Mouse (Mus musculus): ENCODE measurements around the gene Rhbdd1. TPM values are rescaled to one million over a fixed set of nuclear protein-coding genes. Genes with fewer than 3 reads are reported as not detected.

Gene Rhbdd1
- polyA plus RNA-seq, 1 experiment from 2014 or later: 5.9 TPM

DNA sequence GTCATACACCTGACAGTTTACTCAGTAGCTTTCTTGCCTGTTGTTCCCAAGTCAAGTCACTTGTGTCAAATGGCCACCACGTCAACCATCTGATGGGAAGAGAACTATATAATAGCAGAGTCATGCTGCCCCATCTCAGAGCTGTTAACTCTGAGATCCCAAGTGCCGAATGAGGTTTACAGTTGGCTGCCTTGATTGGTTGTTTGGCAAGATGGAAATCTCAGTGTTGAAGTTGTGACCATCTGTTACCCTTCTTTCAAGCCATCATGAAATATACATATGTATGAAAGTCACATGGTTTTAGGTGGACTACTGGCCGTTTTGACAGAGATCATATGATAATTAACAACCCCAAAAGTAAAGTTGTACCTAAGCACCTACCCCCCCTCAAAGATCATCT lies 121.0 kb downstream of the Rhbdd1 start:
- no peak for TF ChIP-seq EP300 (IDR thresholded peaks at IDR 0.05; ENCODE audit: low read depth)
- TF ChIP-seq CTCF (IDR thresholded peaks at IDR 0.05; ENCODE audit: low read depth): no peak
- ATAC-seq: no peak

DNA sequence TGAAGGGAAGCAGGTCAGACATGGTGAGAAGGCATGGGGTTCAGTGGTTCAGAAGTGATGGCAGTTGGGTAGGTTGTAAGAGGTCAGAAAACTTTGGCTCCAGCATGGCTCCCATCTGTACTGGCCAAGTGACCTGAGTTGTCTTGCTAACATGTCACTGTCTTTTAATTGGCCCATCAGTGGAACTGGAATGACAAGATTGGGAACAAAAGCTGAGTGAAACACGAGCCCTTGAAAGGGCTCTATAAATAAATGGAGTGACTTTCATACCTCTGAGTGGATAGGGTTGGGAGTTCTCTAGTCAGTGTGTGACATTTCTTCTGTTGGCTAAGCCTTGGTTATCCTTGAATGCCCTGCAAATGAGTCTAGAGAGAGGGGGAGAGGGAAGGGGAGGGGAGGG lies 123.9 kb downstream of the Rhbdd1 start:
- no peaks in the 10 kb centered on the region for H3K4me1 ChIP-seq (ENCODE audit: insufficient read depth)
- H3K4me2 ChIP-seq (ENCODE audit: low read depth, low read length): no peak overlapping the region
- H3K9me3 ChIP-seq (ENCODE audit: low read length): no peaks in the 10 kb centered on the region
- no peaks in the 10 kb centered on the region for H3K27me3 ChIP-seq (ENCODE audit: insufficient read depth, low read length)
- TF ChIP-seq CTCF (IDR thresholded peaks at IDR 0.05; ENCODE audit: low read depth) (no peak), EP300 (IDR thresholded peaks at IDR 0.05; ENCODE audit: low read depth) (no peak)
- H3K9ac ChIP-seq (replicated peaks): no peak overlapping the region
- ATAC-seq: no peak
- no peaks in the 10 kb centered on the region for H3K36me3 ChIP-seq (replicated peaks; ENCODE audit: insufficient read depth, low read length)
- H3K4me3 ChIP-seq (ENCODE audit: low read depth, low read length): no peak overlapping the region
- WGBS (ENCODE audit: insufficient replicate concordance): 86% methylated on average over 1 of the region's 1 CpGs
- H3K27ac ChIP-seq (ENCODE audit: low read depth): no peak overlapping the region
- DNase-seq: no peak

More for the DNA sequence above, 121.0 kb downstream of the Rhbdd1 start:
- no peaks in the 10 kb centered on the region for H3K9me3 ChIP-seq (ENCODE audit: low read length)
- H3K4me1 ChIP-seq (ENCODE audit: insufficient read depth): no peaks in the 10 kb centered on the region
- 81% methylated on average over 3 of the region's 3 CpGs for WGBS (ENCODE audit: insufficient replicate concordance)
- no peak overlapping the region for H3K4me3 ChIP-seq (ENCODE audit: low read depth, low read length)
- H3K36me3 ChIP-seq (replicated peaks; ENCODE audit: insufficient read depth, low read length): no peaks in the 10 kb centered on the region
- H3K9ac ChIP-seq (replicated peaks): no peak overlapping the region
- no peak for DNase-seq
- no peak overlapping the region for H3K4me2 ChIP-seq (ENCODE audit: low read depth, low read length)
- H3K27ac ChIP-seq (ENCODE audit: low read depth): no peak overlapping the region
- H3K27me3 ChIP-seq (ENCODE audit: insufficient read depth, low read length): no peaks in the 10 kb centered on the region

DNA sequence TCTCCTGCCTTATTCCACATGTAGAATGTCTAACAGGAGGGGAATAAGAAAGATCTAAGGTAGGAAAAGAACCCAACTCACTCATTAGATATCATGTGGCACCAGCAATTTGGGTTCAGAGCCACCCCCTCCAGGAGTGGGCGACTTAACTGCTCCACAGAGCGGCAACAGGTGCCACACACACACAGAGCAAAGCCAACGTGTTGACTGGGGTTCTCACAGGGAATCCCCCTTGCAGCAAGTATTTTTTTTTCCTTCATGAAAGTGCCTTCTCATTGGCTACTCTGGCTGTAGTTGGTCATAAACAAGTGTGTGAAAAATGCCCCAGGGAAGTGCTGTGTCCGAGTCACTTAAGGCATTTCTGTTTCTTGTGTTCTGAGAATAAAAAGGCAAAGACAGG lies 127.3 kb downstream of the Rhbdd1 start:
- no peak for ATAC-seq
- Histone ChIP-seq H3K36me3 (replicated peaks; ENCODE audit: insufficient read depth, low read length) (no peaks in the 10 kb centered on the region), H3K4me2 (ENCODE audit: low read depth, low read length) (no peak overlapping the region), H3K9me3 (ENCODE audit: low read length) (no peaks in the 10 kb centered on the region), H3K27me3 (ENCODE audit: insufficient read depth, low read length) (no peaks in the 10 kb centered on the region), H3K27ac (ENCODE audit: low read depth) (no peak overlapping the region), H3K4me1 (ENCODE audit: insufficient read depth) (no peaks in the 10 kb centered on the region), H3K4me3 (ENCODE audit: low read depth, low read length) (no peak overlapping the region), H3K9ac (replicated peaks) (no peak overlapping the region)
- 69% methylated on average over 4 of the region's 4 CpGs for WGBS (ENCODE audit: insufficient replicate concordance)
- no peak for DNase-seq
- TF ChIP-seq CTCF (IDR thresholded peaks at IDR 0.05; ENCODE audit: low read depth): no peak
- TF ChIP-seq EP300 (IDR thresholded peaks at IDR 0.05; ENCODE audit: low read depth): no peak

DNA sequence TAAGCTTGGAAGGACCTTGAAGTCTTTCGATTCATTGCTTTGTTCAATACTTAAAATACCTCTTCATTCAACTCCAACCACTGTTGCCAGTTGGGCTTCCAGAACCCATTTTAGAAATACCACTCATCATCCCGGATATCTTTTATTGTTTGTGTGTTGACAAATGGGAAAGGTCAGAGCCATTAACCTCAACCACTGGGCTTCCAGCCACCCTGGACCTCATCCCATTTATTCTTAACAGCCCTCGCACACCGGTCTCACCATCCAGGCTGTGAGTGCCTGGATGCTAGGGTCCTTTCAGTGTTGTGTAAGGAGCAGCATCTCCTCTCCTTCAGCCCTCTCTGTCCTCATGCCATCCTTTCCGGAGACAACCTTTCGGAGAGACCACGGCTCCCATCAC lies 129.8 kb downstream of the Rhbdd1 start:
- H3K27me3 ChIP-seq (ENCODE audit: insufficient read depth, low read length): no peaks in the 10 kb centered on the region
- H3K4me3 ChIP-seq (ENCODE audit: low read depth, low read length): no peak overlapping the region
- H3K9ac ChIP-seq (replicated peaks): no peak overlapping the region
- H3K4me2 ChIP-seq (ENCODE audit: low read depth, low read length): no peak overlapping the region
- H3K9me3 ChIP-seq (ENCODE audit: low read length): no peaks in the 10 kb centered on the region
- TF ChIP-seq CTCF (IDR thresholded peaks at IDR 0.05; ENCODE audit: low read depth) (no peak), EP300 (IDR thresholded peaks at IDR 0.05; ENCODE audit: low read depth) (no peak)
- no peaks in the 10 kb centered on the region for H3K4me1 ChIP-seq (ENCODE audit: insufficient read depth)
- no peaks in the 10 kb centered on the region for H3K36me3 ChIP-seq (replicated peaks; ENCODE audit: insufficient read depth, low read length)
- no peak overlapping the region for H3K27ac ChIP-seq (ENCODE audit: low read depth)
- 87% methylated on average over 7 of the region's 7 CpGs for WGBS (ENCODE audit: insufficient replicate concordance)
- ATAC-seq: no peak
- DNase-seq: no peak

DNA sequence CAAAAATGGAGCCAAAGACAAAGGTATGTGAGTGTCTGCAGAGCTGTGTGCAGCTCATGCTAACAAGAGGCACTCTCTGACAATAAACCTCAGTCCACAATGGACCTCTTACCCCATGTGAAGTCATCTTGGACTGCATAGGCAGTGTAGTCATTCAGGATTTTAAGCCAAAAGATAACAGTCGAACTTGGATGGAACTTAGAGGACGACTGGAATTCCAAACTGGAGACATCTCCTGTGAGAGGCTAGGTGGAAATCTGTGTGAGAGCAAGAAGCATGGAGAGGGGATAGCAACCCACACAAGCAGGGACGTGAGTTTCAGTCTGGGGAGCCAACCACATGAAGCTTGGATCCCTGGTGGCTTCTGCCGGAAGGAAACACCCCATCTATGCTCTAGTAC lies 133.6 kb downstream of the Rhbdd1 start:
- no peak overlapping the region for H3K9ac ChIP-seq (replicated peaks)
- TF ChIP-seq CTCF (IDR thresholded peaks at IDR 0.05; ENCODE audit: low read depth) (no peak), EP300 (IDR thresholded peaks at IDR 0.05; ENCODE audit: low read depth) (no peak)
- H3K27ac ChIP-seq (ENCODE audit: low read depth): no peak overlapping the region
- 73% methylated on average over 4 of the region's 4 CpGs for WGBS (ENCODE audit: insufficient replicate concordance)
- H3K4me2 ChIP-seq (ENCODE audit: low read depth, low read length): no peak overlapping the region
- no peaks in the 10 kb centered on the region for H3K36me3 ChIP-seq (replicated peaks; ENCODE audit: insufficient read depth, low read length)
- ATAC-seq (no peak), DNase-seq (no peak)
- H3K9me3 ChIP-seq (ENCODE audit: low read length): no peaks in the 10 kb centered on the region
- H3K4me1 ChIP-seq (ENCODE audit: insufficient read depth): no peaks in the 10 kb centered on the region
- no peak overlapping the region for H3K4me3 ChIP-seq (ENCODE audit: low read depth, low read length)
- no peaks in the 10 kb centered on the region for H3K27me3 ChIP-seq (ENCODE audit: insufficient read depth, low read length)

DNA sequence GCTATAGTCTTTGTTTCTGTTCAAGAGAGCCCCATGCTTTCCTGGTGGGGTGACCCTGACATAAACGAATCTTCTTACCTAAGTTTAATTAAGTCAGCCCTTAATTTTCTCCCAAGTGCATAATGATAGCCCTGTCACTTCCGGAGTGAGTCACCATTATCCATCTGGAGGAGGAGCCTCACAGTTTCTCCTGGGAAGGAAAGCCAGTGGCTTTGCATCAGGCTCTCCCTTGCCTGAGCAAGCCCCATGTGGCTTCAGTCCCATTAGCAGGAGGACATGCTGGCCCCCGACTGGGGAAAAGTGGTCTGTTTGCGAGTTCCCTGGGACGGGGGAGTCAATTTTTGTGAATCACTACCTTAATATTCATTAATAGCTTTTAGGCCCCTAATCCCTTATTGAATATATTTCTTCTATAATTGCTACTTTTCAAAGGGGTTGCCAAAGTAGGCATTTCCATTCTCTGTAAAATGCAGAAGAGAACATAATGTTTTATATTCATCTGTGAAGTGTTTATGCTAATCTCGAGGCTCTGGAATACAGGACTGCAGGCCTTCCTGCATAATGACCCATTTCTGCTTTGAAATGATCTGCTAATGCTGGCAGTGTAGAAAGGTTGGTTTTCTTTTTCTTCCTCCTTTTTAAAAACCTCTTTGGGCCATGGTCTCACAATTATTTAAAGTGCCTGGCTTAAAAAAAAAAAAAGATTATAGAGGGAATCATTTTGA lies 135.8 kb downstream of the Rhbdd1 start:
- H3K27me3 ChIP-seq (ENCODE audit: insufficient read depth, low read length): no peaks in the 10 kb centered on the region
- TF ChIP-seq CTCF (IDR thresholded peaks at IDR 0.05; ENCODE audit: low read depth) (no peak), EP300 (IDR thresholded peaks at IDR 0.05; ENCODE audit: low read depth) (no peak)
- no peak for ATAC-seq
- WGBS (ENCODE audit: insufficient replicate concordance): 50% methylated on average over 6 of the region's 6 CpGs
- H3K9ac ChIP-seq (replicated peaks): no peak overlapping the region
- no peak overlapping the region for H3K4me3 ChIP-seq (ENCODE audit: low read depth, low read length)
- H3K4me1 ChIP-seq (ENCODE audit: insufficient read depth): no peaks in the 10 kb centered on the region
- no peak for DNase-seq
- no peak overlapping the region for H3K27ac ChIP-seq (ENCODE audit: low read depth)
- H3K9me3 ChIP-seq (ENCODE audit: low read length): no peaks in the 10 kb centered on the region
- H3K36me3 ChIP-seq (replicated peaks; ENCODE audit: insufficient read depth, low read length): no peaks in the 10 kb centered on the region
- no peak overlapping the region for H3K4me2 ChIP-seq (ENCODE audit: low read depth, low read length)
